Mouse (Mus musculus) thymus, postnatal 36 days (tissue): ENCODE data around the gene Myh6.
"Not testable (repeated sequence)": the region's sequence is repeated elsewhere in the genome, so short reads cannot be mapped to it uniquely, and the experiment has no call there.

ENCODE experiments used
- DNase-seq, 2 experiments: peaks; one replicate each; pipeline ENCODE4 v3.0.0; 2022; ENCODE audit warnings: mixed read lengths in 2 of 2

Myh6 gene

GRCm38 (mm10) chr14:54994136-54994868 is 27.6 kb upstream of the Myh6 start, which contains the start of gene Myh7:
Gene Myh7 (minus strand): TSS chr14:54994626.
- no peak for DNase-seq

GRCm38 (mm10) chr14:54993636-54994035 is 26.9 kb upstream of the Myh6 start:
- DNase-seq, result no peak

GRCm38 (mm10) chr14:54992196-54992595 is 25.5 kb upstream of the Myh6 start:
- no peak for DNase-seq

GRCm38 (mm10) chr14:54989886-54990441 is 23.2 kb upstream of the Myh6 start:
- no peak for DNase-seq

GRCm38 (mm10) chr14:54988882-54989281 is 22.2 kb upstream of the Myh6 start:
- DNase-seq, result no peak

GRCm38 (mm10) chr14:54988350-54988874 is 21.7 kb upstream of the Myh6 start:
- not testable (repeated sequence) for DNase-seq

- no peak for DNase-seq
These were observed 15.2 kb upstream of the Myh6 start for GRCm38 (mm10) chr14:54981934-54982333.

GRCm38 (mm10) chr14:54978664-54979063 is 11.9 kb upstream of the Myh6 start:
- no peak for DNase-seq

GRCm38 (mm10) chr14:54976633-54977032 is 9.9 kb upstream of the Myh6 start, which contains the start of gene Gm17428:
Gene Gm17428 (plus strand): TSS chr14:54976933.
- no peak for DNase-seq

GRCm38 (mm10) chr14:54974068-54974791 is 7.5 kb upstream of the Myh6 start:
- DNase-seq, result no peak

- DNase-seq, result not testable (repeated sequence)
These were observed 6.1 kb upstream of the Myh6 start for GRCm38 (mm10) chr14:54972786-54973185.

- DNase-seq, result no peak
These were observed 1.6 kb upstream of the Myh6 start for GRCm38 (mm10) chr14:54968344-54968743.

GRCm38 (mm10) chr14:54967874-54968273 is 1.1 kb upstream of the Myh6 start:
- no peak for DNase-seq

- DNase-seq, result no peak
These were observed 1.1 kb downstream of the Myh6 start for GRCm38 (mm10) chr14:54965631-54966030.

- DNase-seq, result no peak
These were observed 1.7 kb downstream of the Myh6 start for GRCm38 (mm10) chr14:54965044-54965443.

GRCm38 (mm10) chr14:54963727-54964126 is 3.0 kb downstream of the Myh6 start:
- no peak for DNase-seq

GRCm38 (mm10) chr14:54962714-54963113 is 4.0 kb downstream of the Myh6 start:
- no peak for DNase-seq

- no peak for DNase-seq
These were observed 5.2 kb downstream of the Myh6 start for GRCm38 (mm10) chr14:54961487-54961886.

- DNase-seq, result peak; percentile 13 to 19
These were observed 6.0 kb downstream of the Myh6 start for GRCm38 (mm10) chr14:54960769-54961168.

GRCm38 (mm10) chr14:54959853-54960613 is 6.7 kb downstream of the Myh6 start:
- DNase-seq, result not testable (repeated sequence)

GRCm38 (mm10) chr14:54959197-54959596 is 7.5 kb downstream of the Myh6 start:
- DNase-seq, result no peak

- DNase-seq, result no peak
These were observed 8.2 kb downstream of the Myh6 start for GRCm38 (mm10) chr14:54958503-54958902.

- DNase-seq, result no peak
These were observed 10.2 kb downstream of the Myh6 start for GRCm38 (mm10) chr14:54956533-54956932.
